Mouse (Mus musculus) olfactory bulb, adult 2 months (tissue): ENCODE data around the gene Kirrel3.

Experiments
- CTCF ChIP-seq: fragments of 200-500 bp; IDR thresholded peaks from 2 replicates; pipeline ENCODE4 v1.5.1; 2012; ENCODE audit warnings: low read depth, mild to moderate bottlenecking, low read length, moderate library complexity; ENCODE audit not compliant: insufficient read depth
- POLR2A ChIP-seq: fragments of 200-500 bp; IDR thresholded peaks from 2 replicates; pipeline ENCODE4 v1.6.1; 2012; ENCODE audit warnings: mild to moderate bottlenecking, low read depth, low read length, moderate library complexity; ENCODE audit not compliant: insufficient read depth

DNA sequence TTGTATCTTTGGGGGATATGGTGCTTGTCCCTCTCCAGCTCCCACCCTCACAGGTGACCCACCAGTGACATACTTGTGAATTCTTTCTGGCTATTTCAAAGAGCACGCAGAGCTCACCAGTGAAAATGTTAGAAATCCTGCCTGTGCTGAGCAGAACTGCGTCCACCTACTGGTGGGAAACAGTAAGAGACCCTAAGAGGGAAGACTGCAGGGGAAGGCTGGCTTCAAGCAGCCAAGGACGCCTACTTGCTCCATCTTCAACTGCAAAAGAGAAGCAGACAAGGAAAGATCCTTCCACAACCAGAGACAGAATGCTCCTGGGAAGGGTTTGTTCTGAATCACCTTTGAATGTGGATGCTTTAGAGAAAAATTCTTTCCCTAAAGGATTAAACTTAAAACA lies 16.5 kb upstream of the Kirrel3 start:
- TF ChIP-seq POLR2A (no peak), CTCF (no peak)
